23 mouse cellular contexts compared by ENCODE assay signal in the genomic region with DNA sequence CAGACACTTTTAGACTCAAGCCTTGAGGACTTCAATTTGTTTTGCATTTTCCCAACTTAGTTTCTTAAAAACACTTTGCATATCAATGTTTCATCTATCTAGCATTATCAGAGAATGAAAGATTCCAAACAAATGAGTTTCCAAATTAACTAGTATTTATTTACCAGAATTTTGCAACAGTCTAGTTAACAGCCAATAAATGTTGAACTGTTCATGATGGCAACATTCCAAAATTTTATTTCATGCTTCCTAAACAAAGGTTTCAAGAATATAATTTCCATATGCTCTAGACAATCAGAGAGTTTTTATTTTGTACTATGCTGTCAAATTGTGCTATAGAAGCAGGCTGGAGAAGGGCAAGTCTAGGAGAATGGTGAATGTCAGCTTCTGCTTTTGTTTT.
"Had no signal": no experiment of that assay in that cellular context is flagged by ENCODE, and none has a peak within 500 bp of the region (broad histone marks: within the 10 kb centered on the region; RNA-seq: fewer than 3 reads in every experiment).

No protein-coding gene starts in this region.

- ATAC-seq: hindbrain, postnatal 0 days; intestine, embryonic 16.5 days had no signal

- H3K27ac ChIP-seq: heart, adult 2 months; heart, embryonic 13.5 days; heart, embryonic 15.5 days; hindbrain, embryonic 13.5 days; hindbrain, embryonic 15.5 days; hindbrain, postnatal 0 days; kidney, embryonic 15.5 days; kidney, postnatal 0 days had no signal

- H3K27me3 ChIP-seq: heart, embryonic 13.5 days; heart, embryonic 15.5 days; hindbrain, embryonic 13.5 days; hindbrain, embryonic 15.5 days; kidney, embryonic 15.5 days had no signal

- H3K36me3 ChIP-seq: heart, embryonic 15.5 days; hindbrain, embryonic 13.5 days; hindbrain, embryonic 15.5 days had no signal

- DNase-seq: gastrocnemius, postnatal 14 days; gastrocnemius, postnatal 36 days; heart, adult 2 months; heart, postnatal 14 days; heart, postnatal 36 days; kidney, adult 11 months; kidney, adult 2 months; kidney, adult 9 months; kidney, postnatal 14 days; kidney, postnatal 36 days; layer of hippocampus, adult 9-11 months; layer of hippocampus, postnatal 36 days; liver had no signal

- H3K9me3 ChIP-seq: heart, embryonic 13.5 days; heart, embryonic 15.5 days; hindbrain, embryonic 13.5 days; hindbrain, embryonic 15.5 days; kidney, embryonic 15.5 days had no signal

- H3K4me3 ChIP-seq: heart, adult 2 months; heart, embryonic 13.5 days; heart, embryonic 15.5 days; hindbrain, embryonic 13.5 days; hindbrain, embryonic 15.5 days; kidney, embryonic 15.5 days had no signal

- H3K4me2 ChIP-seq: heart, embryonic 11.5 days; heart, embryonic 13.5 days; heart, embryonic 15.5 days; hindbrain, embryonic 13.5 days; hindbrain, embryonic 15.5 days; kidney, embryonic 15.5 days; liver, embryonic 11.5 days had no signal

- H3K9ac ChIP-seq: heart, embryonic 13.5 days; heart, embryonic 15.5 days; hindbrain, embryonic 13.5 days; hindbrain, embryonic 15.5 days; kidney, embryonic 15.5 days had no signal

- H3K4me1 ChIP-seq: heart, embryonic 13.5 days; heart, embryonic 15.5 days; hindbrain, embryonic 13.5 days; hindbrain, embryonic 15.5 days; kidney, embryonic 15.5 days had no signal
